ENCODE assay signal across 7 mouse cellular contexts in the genomic region with DNA sequence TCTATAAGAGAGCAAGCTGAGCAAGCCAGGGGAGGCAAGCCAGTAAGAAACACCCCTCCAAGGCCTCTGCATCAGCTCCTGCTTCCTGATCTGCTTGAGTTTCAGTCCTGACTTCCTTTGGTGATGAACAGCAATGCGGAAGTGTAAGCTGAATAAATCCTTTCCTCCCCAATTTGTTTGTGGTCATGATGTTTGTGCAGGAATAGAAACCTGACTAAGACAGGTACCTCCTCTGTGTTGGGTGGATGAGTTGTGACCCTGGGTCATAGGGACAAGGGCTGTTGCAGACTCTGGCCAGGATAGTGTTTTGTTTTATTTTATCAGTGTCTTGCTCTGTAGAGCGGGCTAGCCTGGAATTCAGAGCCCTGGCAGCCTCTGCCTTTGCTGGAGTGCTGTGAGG. TPM values are rescaled to one million over a fixed set of nuclear protein-coding genes. Genes with fewer than 3 reads are reported as not detected.
"Had no signal": no experiment of that assay in that cellular context is flagged by ENCODE, and none has a peak within 500 bp of the region (broad histone marks: within the 10 kb centered on the region; RNA-seq: fewer than 3 reads in every experiment).

No protein-coding gene starts in this region.

RNA-seq across cellular contexts. Expression of a gene that starts 6.1 kb away (rescaled TPM):
- total RNA-seq: gastrocnemius, adult 2 months had no signal
- polyA plus RNA-seq: embryonic facial prominence, embryonic 10.5 days; embryonic facial prominence, embryonic 11.5 days; erythroblast, embryonic 14.5 days; forebrain, embryonic 10.5 days; forebrain, embryonic 11.5 days had no signal

RNA-seq across cellular contexts. Expression of a gene that starts 17.4 kb away (rescaled TPM):
- polyA plus RNA-seq: erythroblast, embryonic 14.5 days had no signal

RNA-seq across cellular contexts. Expression of a gene that starts 30.3 kb away (rescaled TPM):
- total RNA-seq: gastrocnemius, adult 2 months; gastrocnemius, adult 8-10 months had no signal

RNA-seq across cellular contexts. Expression of a gene that starts 36.6 kb away (rescaled TPM):
- polyA plus RNA-seq: erythroblast, embryonic 14.5 days had no signal
